Mouse (Mus musculus): ENCODE results near the gene Smox.

Smox gene

GRCm38 (mm10) chr2:131551701-131552620, 60.7 kb downstream of the Smox start:
- no peak for DNase-seq (ENCODE audit: low spot score in 2 of 2)

GRCm38 (mm10) chr2:131552736-131553400, 61.6 kb downstream of the Smox start:
- no peak for DNase-seq (ENCODE audit: low spot score in 2 of 2)

GRCm38 (mm10) chr2:131557896-131558295, 66.6 kb downstream of the Smox start:
- DNase-seq (ENCODE audit: low spot score in 2 of 2), result no peak

- DNase-seq (ENCODE audit: low spot score in 2 of 2), result no peak
Measured at GRCm38 (mm10) chr2:131560205-131560919, 69.1 kb downstream of the Smox start.

- no peak for DNase-seq (ENCODE audit: low spot score in 2 of 2)
Measured at GRCm38 (mm10) chr2:131561344-131561870, 70.1 kb downstream of the Smox start.

GRCm38 (mm10) chr2:131561891-131562585, 70.7 kb downstream of the Smox start, which contains the start of gene Adra1d:
TSS of gene Adra1d (minus strand) at chr2:131562283.
- peak in 1 of 2 experiments; percentile 23 for DNase-seq (ENCODE audit: low spot score in 2 of 2)

GRCm38 (mm10) chr2:131562586-131563122, 71.4 kb downstream of the Smox start:
- peak; percentile 19 to 22 for DNase-seq (ENCODE audit: low spot score in 2 of 2)

Measured in urinary bladder, adult 18-20 months (tissue).